10 mouse cellular contexts compared by ENCODE assay signal in genomic region chr2:170201816-170202371, GRCm38 (mm10). TPM values are rescaled to one million over a fixed set of nuclear protein-coding genes. Genes with fewer than 3 reads are reported as not detected.
DNase-seq lines count a peak whose midpoint lies in the region; ATAC-seq and TF ChIP-seq lines count a peak whose summit lies in the region.
"Had no signal": no experiment of that assay in that cellular context is flagged by ENCODE, and none has a peak within 500 bp of the region (broad histone marks: within the 10 kb centered on the region; RNA-seq: fewer than 3 reads in every experiment).

No protein-coding gene starts in this region.

- H3K4me3 ChIP-seq in ES-E14 (ENCODE audit: insufficient read depth in 1 of 2, low read depth in 1 of 2, low read length in 2 of 2, poor library complexity in 1 of 2, severe bottlenecking in 1 of 2) = peak overlapping the region; percentile 40 to 58
- H3K4me3 ChIP-seq in kidney, embryonic 16.5 days (ENCODE audit: low read length) = no peak overlapping the region
- H3K4me3 ChIP-seq: hindbrain, embryonic 15.5 days had no signal

- peak; percentile 93 for DNase-seq in heart, adult 11 months
- no peak for DNase-seq in heart, postnatal 36 days
- DNase-seq in ES-E14 (ENCODE audit: low read depth, low spot score) = no peak
- DNase-seq in naive thymus-derived CD4-positive, alpha-beta T cell, adult 2 months (ENCODE audit: low read depth) = peak; percentile 23
- DNase-seq in testis, postnatal 14 days (ENCODE audit: low spot score) = no peak
- DNase-seq in kidney, adult 9 months = no peak
- DNase-seq: layer of hippocampus, postnatal 36 days had no signal

- intact Hi-C loops in heart, postnatal 36 days (cut with DNase I) = no loop called here

- peak overlapping the region; percentile 62; the same call in 1 of the 2 replicates for H3K9ac ChIP-seq in ES-E14 (ENCODE audit: insufficient read depth, low read depth, low read length, poor library complexity, severe bottlenecking)
- H3K9ac ChIP-seq in kidney, embryonic 16.5 days (replicated peaks; ENCODE audit: low read length) = no peak overlapping the region
- H3K9ac ChIP-seq: hindbrain, embryonic 15.5 days had no signal

- H3K27ac ChIP-seq in ES-E14 (ENCODE audit: insufficient read depth, low read depth, low read length, poor library complexity, severe bottlenecking) = peak overlapping the region; percentile 61; the same call in 1 of the 2 replicates
- H3K27ac ChIP-seq in kidney, embryonic 16.5 days (ENCODE audit: low read length) = no peak overlapping the region
- H3K27ac ChIP-seq: hindbrain, embryonic 15.5 days had no signal

- no peaks in the 10 kb centered on the region for H3K27me3 ChIP-seq in kidney, embryonic 16.5 days (ENCODE audit: insufficient read depth, low read length)
- H3K27me3 ChIP-seq: hindbrain, embryonic 15.5 days had no signal

- ATAC-seq in granulocyte monocyte progenitor cell, adult 5-6 weeks (replicated peaks; ENCODE audit: poor library complexity, severe bottlenecking) = peak; percentile 79
- no peak for ATAC-seq in kidney, embryonic 16.5 days (ENCODE audit: low FRiP score, low TSS enrichment)

- in situ Hi-C loops in ES-E14 (cut with MboI; ENCODE audit: low sequenced_read_pairs in 2 of 2, unreplicated experiment in 2 of 2) = no loop called here

- 74% methylated on average over 10 of the region's 10 CpGs for WGBS in kidney, embryonic 16.5 days

- H3K4me2 ChIP-seq in kidney, embryonic 16.5 days (replicated peaks; ENCODE audit: low read depth, low read length) = no peak overlapping the region
- H3K4me2 ChIP-seq: hindbrain, embryonic 15.5 days had no signal

- no peaks in the 10 kb centered on the region for H3K36me3 ChIP-seq in ES-E14 (ENCODE audit: control insufficient read depth, insufficient read depth, low read length, poor library complexity, severe bottlenecking)
- no peaks in the 10 kb centered on the region for H3K36me3 ChIP-seq in kidney, embryonic 16.5 days (ENCODE audit: insufficient read depth, low read length)
- H3K36me3 ChIP-seq: hindbrain, embryonic 15.5 days had no signal

- peaks cover 7 to 10% of the 10 kb centered on the region in 2 experiments; a peak in 3 of 4 replicates for H3K4me1 ChIP-seq in ES-E14 (ENCODE audit: control insufficient read depth in 2 of 2, insufficient read depth in 2 of 2, low read length in 2 of 2, poor library complexity in 1 of 2)
- peaks cover 17% of the 10 kb centered on the region for H3K4me1 ChIP-seq in kidney, embryonic 16.5 days (ENCODE audit: insufficient read depth, low read length)

- H3K9me3 ChIP-seq in ES-E14 (ENCODE audit: control insufficient read depth, insufficient read depth, low read depth, low read length) = no peaks in the 10 kb centered on the region
- H3K9me3 ChIP-seq in kidney, embryonic 16.5 days (ENCODE audit: low read length) = no peaks in the 10 kb centered on the region
- H3K9me3 ChIP-seq: hindbrain, embryonic 15.5 days had no signal

TF ChIP-seq in ES-E14, 5 proteins besides CTCF, POLR2A, EP300 and RAD21:
- TF ChIP-seq ZC3H11A (IDR thresholded peaks at IDR 0.05; ENCODE audit: borderline replicate concordance, low read depth, low read length) (no peak), MAFK (IDR thresholded peaks at IDR 0.05; ENCODE audit: insufficient read depth, low read depth, low read length) (peak; percentile 85)
TF ChIP-seq in ES-E14: peak in this region for 1.

RNA-seq across cellular contexts. Expression of gene Zfp217, which starts 54.0 kb away (rescaled TPM):
- 10 to 100 TPM; 11.2 to 13.0 TPM for total RNA-seq in heart, postnatal 36 days (2021)
- 23.2 and 28.4 TPM in 2 replicates for total RNA-seq in ES-E14 (2012; rRNA removed)
- total RNA-seq in granulocyte monocyte progenitor cell, adult 5-6 weeks (2014; fragmentation: Nextera tagmentation) = 43.1 and 67.6 TPM in 2 replicates
- 29.8 and 36.0 TPM in 2 replicates for total RNA-seq in granulocyte monocyte progenitor cell, adult 5-6 weeks (2017)
- 4.4 and 5.1 TPM in 2 replicates for polyA plus RNA-seq in kidney, embryonic 16.5 days (2015; fragmentation: Nextera tagmentation; extraction: Ambion mirVana)

Comparison
In these comparisons a context has a peak if more than half of its experiments do, and no peak if none do; other contexts are left out.
1. DNase-seq: peak in heart, adult 11 months (single experiment) and naive thymus-derived CD4-positive, alpha-beta T cell, adult 2 months (single experiment); none in heart, postnatal 36 days (0 of 2), ES-E14 (single experiment), testis, postnatal 14 days (single experiment) and kidney, adult 9 months (single experiment).